Mouse (Mus musculus): Measurements from ENCODE around the gene Qrfpr. TPM values are rescaled to one million over a fixed set of nuclear protein-coding genes. Genes with fewer than 3 reads are reported as not detected.

Gene Qrfpr
- polyA plus RNA-seq, 1 experiment from 2014 or later: not detected

GRCm38 (mm10) chr3:36138171-36138660, 83.9 kb downstream of the Qrfpr start:
- Histone ChIP-seq H3K4me3 (no peak overlapping the region), H3K4me2 (replicated peaks) (no peak overlapping the region), H3K27ac (no peak overlapping the region), H3K4me1 (no peaks in the 10 kb centered on the region), H3K36me3 (no peaks in the 10 kb centered on the region), H3K27me3 (replicated peaks) (no peaks in the 10 kb centered on the region), H3K9ac (no peak overlapping the region), H3K9me3 (no peaks in the 10 kb centered on the region)
- 86% methylated on average over 1 of the region's 1 CpGs for WGBS
- ATAC-seq (ENCODE audit: low FRiP score, low read depth): no peak

GRCm38 (mm10) chr3:36137560-36137959, 84.6 kb downstream of the Qrfpr start:
- no peak overlapping the region for H3K4me2 ChIP-seq (replicated peaks)
- H3K4me3 ChIP-seq: no peak overlapping the region
- H3K9me3 ChIP-seq: no peaks in the 10 kb centered on the region
- ATAC-seq (ENCODE audit: low FRiP score, low read depth): no peak
- H3K27ac ChIP-seq: no peak overlapping the region
- no peak overlapping the region for H3K9ac ChIP-seq
- H3K4me1 ChIP-seq: no peaks in the 10 kb centered on the region
- H3K27me3 ChIP-seq (replicated peaks): no peaks in the 10 kb centered on the region
- WGBS: 58% methylated on average over 2 of the region's 2 CpGs
- H3K36me3 ChIP-seq: no peaks in the 10 kb centered on the region

- H3K4me1 ChIP-seq: no peaks in the 10 kb centered on the region
- no peaks in the 10 kb centered on the region for H3K27me3 ChIP-seq (replicated peaks)
- H3K4me3 ChIP-seq: no peak overlapping the region
- H3K9ac ChIP-seq: no peak overlapping the region
- H3K9me3 ChIP-seq: no peaks in the 10 kb centered on the region
- H3K36me3 ChIP-seq: no peaks in the 10 kb centered on the region
- H3K4me2 ChIP-seq (replicated peaks): no peak overlapping the region
- no peak overlapping the region for H3K27ac ChIP-seq
- no peak for ATAC-seq (ENCODE audit: low FRiP score, low read depth)
These were observed 86.0 kb downstream of the Qrfpr start for GRCm38 (mm10) chr3:36136152-36136551.

Other genes with a start within 250 kb of the Qrfpr start
- 33.2 and 35.9 TPM in 2 replicates for gene Mccc1, start 221.6 kb downstream of the Qrfpr start, polyA plus RNA-seq (2016; fragmentation: Nextera tagmentation; extraction: Ambion mirVana)
- gene Ccdc144b, start 168.8 kb downstream of the Qrfpr start, polyA plus RNA-seq (2016; fragmentation: Nextera tagmentation; extraction: Ambion mirVana): not detected in 2 replicates
- gene Acad9, start 156.3 kb downstream of the Qrfpr start, polyA plus RNA-seq (2016; fragmentation: Nextera tagmentation; extraction: Ambion mirVana): 92.4 and 93.5 TPM in 2 replicates
- 9.7 and 11.3 TPM in 2 replicates for gene D3Ertd254e, start 71.3 kb downstream of the Qrfpr start, polyA plus RNA-seq (2016; fragmentation: Nextera tagmentation; extraction: Ambion mirVana)